Mouse (Mus musculus) layer of hippocampus, postnatal 14 days (tissue): ENCODE results near the gene Klhl5. TPM values are rescaled to one million over a fixed set of nuclear protein-coding genes. Genes with fewer than 3 reads are reported as not detected.

Experiments
- DNase-seq, 2 experiments: peaks; one replicate each; pipeline ENCODE4 v3.0.0; 2021 to 2022; ENCODE audit warnings: low spot score in 2 of 2, mixed read lengths in 1 of 2
- total RNA-seq, 2 experiments: library from RNA; stranded (reverse); gene quantifications; 2 replicates each; pipeline ENCODE4 v1.2.3; 2021

The Klhl5 gene
- total RNA-seq, 2 experiments from 2014 or later, result 79.0 to 87.6 TPM

DNA sequence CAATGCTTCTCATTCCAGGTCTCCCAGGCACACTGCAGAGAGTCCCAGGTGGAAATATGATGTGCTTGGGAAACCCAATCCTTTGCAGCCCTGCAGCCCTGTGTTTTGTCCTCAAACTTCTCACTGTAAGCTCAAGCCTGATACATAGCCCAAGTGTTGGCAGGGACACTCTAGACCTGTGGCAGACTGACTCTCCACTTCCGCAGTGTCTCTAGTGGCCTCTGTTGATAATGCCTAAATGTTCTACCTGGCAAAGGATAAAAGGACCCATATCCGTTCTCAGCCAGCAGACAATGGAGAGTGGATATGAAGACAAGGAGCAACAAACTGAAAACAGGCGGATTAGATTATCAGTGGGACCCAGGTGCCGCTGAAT lies 74.4 kb downstream of the Klhl5 start:
- DNase-seq, result no peak

GRCm38 (mm10) chr5:65182268-65182667 lies 74.9 kb downstream of the Klhl5 start:
- no peak for DNase-seq

GRCm38 (mm10) chr5:65191601-65192000 lies 84.3 kb downstream of the Klhl5 start:
- DNase-seq, result no peak

DNA sequence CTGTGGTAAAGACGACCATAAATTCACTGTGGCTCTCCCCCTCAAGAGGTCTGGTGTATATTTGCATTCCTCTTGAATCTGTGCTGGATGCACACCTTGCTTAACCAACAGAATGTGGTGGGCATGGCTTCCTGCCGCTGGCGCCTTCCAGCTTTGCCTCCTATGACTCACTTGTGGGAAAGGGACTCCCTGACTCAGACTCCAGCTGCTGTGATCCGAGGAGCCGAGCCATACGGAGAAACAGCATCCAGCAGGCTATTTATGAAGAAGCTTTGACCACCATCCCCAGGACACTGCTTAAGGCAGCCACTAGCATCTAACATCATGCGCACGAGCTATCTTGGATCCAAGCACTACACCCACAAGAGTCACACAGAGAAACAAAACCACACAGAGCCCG lies 87.1 kb downstream of the Klhl5 start:
- no peak for DNase-seq

DNA sequence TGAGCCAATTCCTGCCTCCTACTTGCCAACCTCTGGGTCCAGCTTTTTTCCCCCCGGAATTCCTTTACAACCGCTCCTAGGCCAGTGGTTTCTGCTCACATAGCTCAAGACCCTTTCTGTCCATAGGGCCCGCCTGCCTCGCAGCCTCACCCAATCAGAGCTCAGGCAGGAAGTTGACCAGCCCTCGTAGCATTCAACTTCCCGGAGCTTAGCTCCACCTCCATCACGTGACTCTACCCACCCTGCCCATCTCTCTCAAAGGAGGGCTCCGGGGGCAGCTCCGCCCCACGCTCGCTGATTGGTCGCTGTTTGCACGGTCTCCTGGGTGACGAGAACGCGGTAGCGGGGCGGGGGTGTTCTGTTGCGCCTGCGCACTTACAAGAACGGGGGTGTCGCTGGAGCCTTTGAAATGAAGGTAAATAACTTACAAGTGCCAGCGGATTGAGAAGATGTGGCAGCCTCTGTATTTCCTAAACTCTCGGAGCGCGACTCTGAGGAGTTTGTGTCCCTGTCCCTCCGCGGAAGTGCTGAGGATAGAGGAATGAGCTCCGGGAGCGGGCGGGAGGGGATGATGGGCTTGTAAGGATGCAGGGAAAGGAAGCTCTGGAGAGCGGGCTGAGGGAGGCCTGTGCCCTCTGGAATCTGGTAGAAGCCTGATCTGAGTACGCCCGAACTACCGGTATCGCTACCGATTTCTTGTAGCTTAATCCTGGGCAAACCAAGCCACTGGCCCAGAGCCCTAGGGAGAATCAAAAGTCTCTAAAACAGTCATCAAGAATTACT lies 92.2 kb downstream of the Klhl5 start, which contains the start of gene Wdr19:
Gene Wdr19, plus strand, starts transcription at position 351 of the 783 bp plus-strand sequence.
- peak; percentile 96 to 99 for DNase-seq

- DNase-seq, result no peak
Observed at GRCm38 (mm10) chr5:65204726-65205125, 97.4 kb downstream of the Klhl5 start.

GRCm38 (mm10) chr5:65213321-65213720 lies 106.0 kb downstream of the Klhl5 start:
- DNase-seq, result peak in 1 of 2 experiments; percentile 14

Other genes starting within 250 kb of the Klhl5 start
- gene Tlr1, start 174.0 kb upstream of the Klhl5 start, total RNA-seq, result under 1 TPM; 0.32 to 0.55 TPM
- gene Tlr6, start 147.4 kb upstream of the Klhl5 start, total RNA-seq, result 1 to 10 TPM in 1 of 2 experiments, under 1 TPM in 1; 0.79 to 1.4 TPM
- 1 to 10 TPM; 4.6 to 6.0 TPM for gene Fam114a1, start 137.5 kb upstream of the Klhl5 start, total RNA-seq
- under 1 TPM; 0.36 to 0.48 TPM for gene Tmem156, start 15.4 kb upstream of the Klhl5 start, total RNA-seq
- gene Wdr19, start 92.2 kb downstream of the Klhl5 start, total RNA-seq, result 10 to 100 TPM; 19.2 to 20.1 TPM
- gene Rfc1, start 228.1 kb downstream of the Klhl5 start, total RNA-seq, result 10 to 100 TPM; 25.1 to 28.7 TPM
- gene Klb, start 240.8 kb downstream of the Klhl5 start, total RNA-seq, result under 1 TPM; 0.46 to 0.74 TPM